In the genomic region with DNA sequence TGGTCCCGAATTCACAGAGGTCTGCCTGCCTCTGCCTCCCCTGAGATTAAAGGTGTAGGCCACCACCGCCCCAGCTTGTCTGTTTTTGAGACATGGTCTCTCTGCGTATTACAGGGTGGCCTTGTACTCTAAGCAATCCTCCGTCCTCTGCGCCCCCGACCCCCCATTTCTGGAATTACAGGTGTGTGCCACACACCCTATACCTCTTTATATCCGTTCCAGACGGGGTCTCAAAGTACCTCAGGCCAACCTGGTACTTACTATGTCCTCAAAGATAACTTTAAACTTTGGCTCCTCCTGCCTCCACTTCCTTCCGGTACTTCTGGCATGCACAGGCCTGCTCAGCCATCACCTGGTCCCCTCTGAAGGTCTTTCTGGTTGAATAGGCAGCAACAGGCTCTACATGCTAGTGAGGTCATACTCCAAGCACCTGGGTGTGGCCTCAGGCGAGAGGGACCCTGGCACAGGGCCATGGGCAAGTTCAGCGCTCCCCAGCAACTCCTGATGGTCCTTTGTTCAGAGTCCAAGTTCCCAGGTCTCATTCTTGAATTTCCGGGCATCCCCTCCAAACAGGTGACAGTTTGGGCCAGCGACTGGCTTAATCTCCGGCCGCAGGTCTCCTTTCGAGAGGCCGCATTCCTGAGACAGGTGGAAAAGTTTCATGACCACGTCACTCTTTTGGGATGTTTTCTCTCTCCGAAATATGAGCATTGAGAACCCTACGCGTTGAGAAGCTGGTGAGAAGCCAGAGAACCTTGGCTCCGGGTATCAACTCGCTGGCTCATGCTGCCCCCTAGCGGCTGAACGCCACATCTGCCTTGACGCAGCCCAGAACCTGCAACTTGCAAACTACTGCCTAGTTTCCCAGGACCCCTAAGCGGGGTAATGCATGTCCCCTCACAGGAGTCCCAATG, we compare ENCODE assay signal across 8 mouse cellular contexts. TPM values are rescaled to one million over a fixed set of nuclear protein-coding genes. Genes with fewer than 3 reads are reported as not detected.
DNase-seq lines count a peak whose midpoint lies in the region; ATAC-seq and TF ChIP-seq lines count a peak whose summit lies in the region.

No protein-coding gene starts in this region.

- DNase-seq in c-Kit-negative CD71-positive TER-119-positive erythroid progenitor cells, embryonic 14.5 days (ENCODE audit: low read depth, low spot score) = peak; percentile 54
- DNase-seq in forebrain, embryonic 11.5 days (ENCODE audit: low spot score) = peak; percentile 93
- peak; percentile 84 for DNase-seq in heart, postnatal 0 days (ENCODE audit: low spot score)
- DNase-seq in large intestine, adult 2 months (ENCODE audit: low read depth, low spot score) = peak; percentile 63
- DNase-seq in lung, adult 2 months = peak; percentile 89
- DNase-seq in testis, postnatal 14 days (ENCODE audit: low spot score) = peak; percentile 80

- 44% methylated on average over 27 of the region's 27 CpGs for WGBS in forebrain, embryonic 11.5 days
- 32% methylated on average over 27 of the region's 27 CpGs for WGBS in heart, postnatal 0 days
- WGBS in large intestine, adult 2 months = 28% methylated on average over 27 of the region's 27 CpGs
- 30% methylated on average over 27 of the region's 27 CpGs for WGBS in lung, adult 2 months
- 37% methylated on average over 27 of the region's 27 CpGs for WGBS in olfactory bulb, adult 2 months

- TF ChIP-seq POLR2A in lung, adult 2 months (IDR thresholded peaks at IDR 0.05; ENCODE audit: borderline replicate concordance, extremely low read depth, low read depth, low read length) = no peak
- TF ChIP-seq POLR2A in olfactory bulb, adult 2 months (IDR thresholded peaks at IDR 0.05; ENCODE audit: insufficient read depth, low read depth, low read length) = no peak

- H3K4me2 ChIP-seq in forebrain, embryonic 11.5 days (ENCODE audit: low read depth, low read length, severe bottlenecking) = no peak overlapping the region
- peak overlapping the region; percentile 41 for H3K4me2 ChIP-seq in heart, postnatal 0 days (ENCODE audit: low read depth, low read length)

- no peak overlapping the region for H3K9ac ChIP-seq in forebrain, embryonic 11.5 days (ENCODE audit: low read length)
- H3K9ac ChIP-seq in heart, postnatal 0 days (replicated peaks; ENCODE audit: low read depth, low read length) = no peak overlapping the region

- 0 out of 2 replicates have a peak, but pooled peaks have one; percentile 42 for ATAC-seq in forebrain, embryonic 11.5 days (replicated peaks; ENCODE audit: low FRiP score)
- ATAC-seq in heart, postnatal 0 days (ENCODE audit: insufficient read depth, low read depth) = peak; percentile 57

- H3K9me3 ChIP-seq in E14TG2a.4 (ENCODE audit: low read length) = no peaks in the 10 kb centered on the region
- no peaks in the 10 kb centered on the region for H3K9me3 ChIP-seq in forebrain, embryonic 11.5 days (ENCODE audit: control insufficient read depth, low read length)
- H3K9me3 ChIP-seq in heart, postnatal 0 days (replicated peaks; ENCODE audit: control insufficient read depth, low read length) = no peaks in the 10 kb centered on the region

- H3K27me3 ChIP-seq in E14TG2a.4 (ENCODE audit: insufficient read depth, low read length) = no peaks in the 10 kb centered on the region
- H3K27me3 ChIP-seq in forebrain, embryonic 11.5 days (ENCODE audit: control insufficient read depth, insufficient read depth, low read length) = no peaks in the 10 kb centered on the region
- H3K27me3 ChIP-seq in heart, postnatal 0 days (ENCODE audit: control insufficient read depth, insufficient read depth, low read length) = no peaks in the 10 kb centered on the region

- no peak for TF ChIP-seq EP300 in heart, postnatal 0 days (IDR thresholded peaks at IDR 0.05; ENCODE audit: low read depth)

- H3K4me1 ChIP-seq in E14TG2a.4 (replicated peaks; ENCODE audit: low read depth, low read length) = peaks cover 75% of the 10 kb centered on the region
- no peaks in the 10 kb centered on the region for H3K4me1 ChIP-seq in forebrain, embryonic 11.5 days (replicated peaks; ENCODE audit: control insufficient read depth, insufficient read depth, low read length)
- peaks cover 5% of the 10 kb centered on the region; the same call in 1 of the 2 replicates for H3K4me1 ChIP-seq in heart, postnatal 0 days (ENCODE audit: control insufficient read depth, insufficient read depth)
- H3K4me1 ChIP-seq in lung, adult 2 months (ENCODE audit: control insufficient read depth, insufficient read depth, low read length) = peaks cover 16% of the 10 kb centered on the region
- peaks cover 4% of the 10 kb centered on the region; the same call in 1 of the 2 replicates for H3K4me1 ChIP-seq in olfactory bulb, adult 2 months (ENCODE audit: control insufficient read depth, insufficient read depth, low read length)

- H3K27ac ChIP-seq in forebrain, embryonic 11.5 days (ENCODE audit: low read depth, low read length) = no peak overlapping the region
- no peak overlapping the region for H3K27ac ChIP-seq in heart, postnatal 0 days (ENCODE audit: low read depth)
- no peak overlapping the region for H3K27ac ChIP-seq in olfactory bulb, adult 2 months (ENCODE audit: insufficient read depth, low read depth, low read length)

- peak overlapping the region; percentile 75 for H3K4me3 ChIP-seq in E14TG2a.4 (replicated peaks; ENCODE audit: low read length)
- H3K4me3 ChIP-seq in forebrain, embryonic 11.5 days (ENCODE audit: low read depth, low read length) = no peak overlapping the region
- H3K4me3 ChIP-seq in heart, postnatal 0 days (ENCODE audit: low read depth, low read length) = no peak overlapping the region
- no peak overlapping the region for H3K4me3 ChIP-seq in lung, adult 2 months (replicated peaks; ENCODE audit: extremely low read depth, low read depth, low read length)
- H3K4me3 ChIP-seq in olfactory bulb, adult 2 months (ENCODE audit: insufficient read depth, low read depth, low read length) = no peak overlapping the region

- TF ChIP-seq CTCF in E14TG2a.4 (conservative IDR thresholded peaks at IDR 0.05; ENCODE audit: low read length) = peak; percentile 89
- TF ChIP-seq CTCF in heart, postnatal 0 days (IDR thresholded peaks at IDR 0.05; ENCODE audit: low read depth) = peak; percentile 87
- peak; percentile 96 for TF ChIP-seq CTCF in lung, adult 2 months (IDR thresholded peaks at IDR 0.05; ENCODE audit: insufficient read depth, low read length)
- TF ChIP-seq CTCF in olfactory bulb, adult 2 months (IDR thresholded peaks at IDR 0.05; ENCODE audit: insufficient read depth, low read depth, low read length) = peak; percentile 88

- H3K36me3 ChIP-seq in E14TG2a.4 (ENCODE audit: insufficient read depth, low read length) = peaks cover 35% of the 10 kb centered on the region
- no peaks in the 10 kb centered on the region for H3K36me3 ChIP-seq in forebrain, embryonic 11.5 days (ENCODE audit: control insufficient read depth, insufficient read depth, low read length)
- H3K36me3 ChIP-seq in heart, postnatal 0 days (replicated peaks; ENCODE audit: control insufficient read depth, insufficient read depth, low read length) = peaks cover 34% of the 10 kb centered on the region

RNA-seq across cellular contexts. Expression of gene Fblim1, which starts 30.9 kb away (rescaled TPM):
- polyA plus RNA-seq in forebrain, embryonic 11.5 days (2014; fragmentation: Nextera tagmentation; extraction: Ambion mirVana) = 21.4 and 24.8 TPM in 2 replicates
- total RNA-seq in heart, postnatal 0 days (2014; rRNA removed; ENCODE audit: low replicate concordance) = 48.3 and 61.5 TPM in 2 replicates
- polyA plus RNA-seq in heart, postnatal 0 days (2015; fragmentation: Nextera tagmentation; extraction: Ambion mirVana) = 47.1 and 57.5 TPM in 2 replicates
- polyA plus RNA-seq in large intestine, adult 2 months (2012; rRNA removed) = 68.0 and 133 TPM in 2 replicates
- polyA plus RNA-seq in lung, adult 2 months (2012; rRNA removed) = 36.2 and 45.7 TPM in 2 replicates
- polyA plus RNA-seq in olfactory bulb, adult 2 months (2012; ENCODE audit: insufficient read depth, insufficient read length, low replicate concordance, missing spikeins) = not detected in 2 replicates

RNA-seq across cellular contexts. Expression of gene Spen, which starts 36.6 kb away (rescaled TPM):
- polyA plus RNA-seq in forebrain, embryonic 11.5 days (2014; fragmentation: Nextera tagmentation; extraction: Ambion mirVana) = 17.1 and 19.2 TPM in 2 replicates
- total RNA-seq in heart, postnatal 0 days (2014; rRNA removed; ENCODE audit: low replicate concordance) = 2.3 and 5.9 TPM in 2 replicates
- 4.3 and 4.9 TPM in 2 replicates for polyA plus RNA-seq in heart, postnatal 0 days (2015; fragmentation: Nextera tagmentation; extraction: Ambion mirVana)
- 9.1 and 11.6 TPM in 2 replicates for polyA plus RNA-seq in large intestine, adult 2 months (2012; rRNA removed)
- 27.1 and 30.4 TPM in 2 replicates for polyA plus RNA-seq in lung, adult 2 months (2012; rRNA removed)
- 41.7 TPM in 1 of 2 replicates, not detected in the other for polyA plus RNA-seq in olfactory bulb, adult 2 months (2012; ENCODE audit: insufficient read depth, insufficient read length, low replicate concordance, missing spikeins)

RNA-seq across cellular contexts. Expression of gene Tmem82, which starts 43.4 kb away (rescaled TPM):
- 0.28 TPM in 1 of 2 replicates, not detected in the other for polyA plus RNA-seq in forebrain, embryonic 11.5 days (2014; fragmentation: Nextera tagmentation; extraction: Ambion mirVana)
- total RNA-seq in heart, postnatal 0 days (2014; rRNA removed; ENCODE audit: low replicate concordance) = 0.89 and 6.1 TPM in 2 replicates
- polyA plus RNA-seq in heart, postnatal 0 days (2015; fragmentation: Nextera tagmentation; extraction: Ambion mirVana) = 6.8 and 7.3 TPM in 2 replicates
- 37.3 and 60.7 TPM in 2 replicates for polyA plus RNA-seq in large intestine, adult 2 months (2012; rRNA removed)
- 5.1 and 5.3 TPM in 2 replicates for polyA plus RNA-seq in lung, adult 2 months (2012; rRNA removed)
- not detected in 2 replicates for polyA plus RNA-seq in olfactory bulb, adult 2 months (2012; ENCODE audit: insufficient read depth, insufficient read length, low replicate concordance, missing spikeins)

RNA-seq across cellular contexts. Expression of gene Slc25a34, which starts 48.6 kb away (rescaled TPM):
- polyA plus RNA-seq in forebrain, embryonic 11.5 days (2014; fragmentation: Nextera tagmentation; extraction: Ambion mirVana) = 0.13 TPM in 1 of 2 replicates, not detected in the other
- total RNA-seq in heart, postnatal 0 days (2014; rRNA removed; ENCODE audit: low replicate concordance) = 12.8 and 56.2 TPM in 2 replicates
- polyA plus RNA-seq in heart, postnatal 0 days (2015; fragmentation: Nextera tagmentation; extraction: Ambion mirVana) = 17.9 and 20.6 TPM in 2 replicates
- polyA plus RNA-seq in large intestine, adult 2 months (2012; rRNA removed) = 7.4 and 16.4 TPM in 2 replicates
- polyA plus RNA-seq in lung, adult 2 months (2012; rRNA removed) = 2.3 and 3.9 TPM in 2 replicates
- polyA plus RNA-seq in olfactory bulb, adult 2 months (2012; ENCODE audit: insufficient read depth, insufficient read length, low replicate concordance, missing spikeins) = not detected in 2 replicates

Comparison
In these comparisons a context has a peak if more than half of its experiments do, and no peak if none do; other contexts are left out.
1. RNA of gene Fblim1, which starts 30.9 kb away (polyA plus RNA-seq): 68.0 to 133 TPM in large intestine, adult 2 months, 47.1 to 57.5 TPM in heart, postnatal 0 days, 36.2 to 45.7 TPM in lung, adult 2 months and 21.4 to 24.8 TPM in forebrain, embryonic 11.5 days; not detected in olfactory bulb, adult 2 months; every median in the first group is over 10 times any median in the second.
2. Peak in every context shown above with its lines, with median percentiles within 50 percentile points of each other: CTCF ChIP-seq and DNase-seq.